Mouse (Mus musculus) ovary, adult 2 months (tissue): Measurements from ENCODE around the gene Traf3ip1. TPM values are rescaled to one million over a fixed set of nuclear protein-coding genes. Genes with fewer than 3 reads are reported as not detected.

Experiments
- polyA plus RNA-seq: library from polyadenylated mRNA; depleted of rRNA; stranded (reverse); fragments of >200 nt; gene quantifications from 2 replicates; pipeline ENCODE4 v1.2.3, GENCODE M21; 2012; rRNA removed

The Traf3ip1 gene
- polyA plus RNA-seq = 8.9 and 10.7 TPM in 2 replicates

DNA sequence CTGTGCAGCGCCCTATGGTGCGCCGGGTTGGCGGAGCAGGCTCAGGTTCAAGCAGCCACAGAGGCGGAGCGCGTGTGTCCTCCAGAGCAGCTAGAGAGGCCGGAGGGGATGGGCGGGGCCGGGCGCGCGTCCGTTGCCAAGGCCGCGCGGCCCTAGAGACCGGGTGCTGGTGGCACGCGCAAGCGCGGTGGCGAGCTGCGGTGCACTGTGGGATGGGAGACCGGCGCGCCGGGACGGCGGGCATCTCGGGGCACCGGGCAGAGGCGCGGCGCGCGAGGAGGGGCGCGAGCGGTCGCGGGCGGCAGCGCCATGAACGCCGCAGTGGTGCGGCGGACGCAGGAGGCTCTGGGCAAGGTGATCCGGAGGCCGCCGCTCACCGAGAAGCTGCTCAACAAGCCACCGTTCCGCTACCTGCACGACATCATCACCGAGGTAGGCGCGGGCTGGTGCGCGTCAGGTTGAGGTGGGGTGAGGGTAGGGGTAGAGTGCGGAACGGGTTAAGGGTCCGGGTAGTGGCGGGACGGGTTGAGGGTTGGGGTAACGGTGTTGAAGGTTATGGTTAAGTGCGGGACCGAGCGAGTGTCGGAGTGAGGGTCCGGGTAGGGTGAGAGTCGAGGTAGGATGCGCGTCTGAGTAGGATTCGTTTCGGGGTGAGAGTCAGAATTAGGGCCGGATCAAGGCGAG lies at the start of gene Traf3ip1:
TSS of gene Traf3ip1 (plus strand) at position 191 of the 684 bp plus-strand sequence.

GRCm38 (mm10) chr1:91459059-91459809 lies 35.2 kb upstream of the Traf3ip1 start, which contains the start of gene Per2:
Gene Per2, minus strand, starts transcription at chr1:91459324.

DNA sequence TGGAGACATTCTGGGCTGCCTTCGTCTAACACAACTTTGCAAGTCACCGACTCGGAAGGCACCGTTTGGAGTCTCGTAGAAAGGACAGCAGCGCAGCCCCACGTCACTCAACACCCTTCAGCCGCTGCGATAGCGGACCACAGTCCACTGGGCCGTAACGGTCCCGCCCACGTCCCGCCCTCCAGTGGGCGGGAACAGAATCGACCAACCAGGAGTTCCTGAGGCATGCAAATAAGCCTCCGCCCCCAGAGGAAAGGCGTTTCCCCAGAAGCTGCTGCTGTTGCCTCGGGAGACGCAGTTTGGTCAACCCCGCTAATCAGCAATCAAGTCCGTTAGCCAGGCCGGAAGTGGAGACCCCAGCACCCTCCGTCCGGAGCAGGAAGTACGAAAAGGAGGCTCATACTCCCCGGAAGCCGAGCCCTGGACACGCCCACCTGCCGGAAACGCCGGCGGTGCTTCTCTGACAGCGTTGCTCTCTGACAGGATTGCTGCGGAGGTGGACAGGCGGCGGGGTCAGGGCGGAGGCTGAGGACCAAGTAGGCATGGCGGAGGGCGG lies 45.9 kb downstream of the Traf3ip1 start, which contains the start of gene Asb1:
TSS of gene Asb1 (plus strand) at position 274 of the 556 bp plus-strand sequence.

Other genes starting within 250 kb of the Traf3ip1 start
- 22.7 and 23.2 TPM in 2 replicates for gene Ube2f, start 244.3 kb upstream of the Traf3ip1 start, polyA plus RNA-seq
- gene Scly, start 196.3 kb upstream of the Traf3ip1 start, polyA plus RNA-seq = 11.9 and 12.1 TPM in 2 replicates
- 0.37 and 0.52 TPM in 2 replicates for gene Espnl, start 172.6 kb upstream of the Traf3ip1 start, polyA plus RNA-seq
- gene Klhl30, start 143.6 kb upstream of the Traf3ip1 start, polyA plus RNA-seq = 11.1 and 13.9 TPM in 2 replicates
- 1.9 and 2.0 TPM in 2 replicates for gene Erfe, start 128.2 kb upstream of the Traf3ip1 start, polyA plus RNA-seq
- gene Ilkap, start 95.8 kb upstream of the Traf3ip1 start, polyA plus RNA-seq = 73.5 and 87.0 TPM in 2 replicates
- 74.1 and 96.0 TPM in 2 replicates for gene Hes6, start 80.6 kb upstream of the Traf3ip1 start, polyA plus RNA-seq
- 13.6 and 18.4 TPM in 2 replicates for gene Per2, start 35.3 kb upstream of the Traf3ip1 start, polyA plus RNA-seq
- gene Asb1, start 45.9 kb downstream of the Traf3ip1 start, polyA plus RNA-seq = 9.1 and 9.4 TPM in 2 replicates